Mouse (Mus musculus) heart, postnatal 14 days (tissue): ENCODE measurements around the gene Zbtb3. TPM values are rescaled to one million over a fixed set of nuclear protein-coding genes. Genes with fewer than 3 reads are reported as not detected.

Experiments
- DNase-seq, 2 experiments: peaks; one replicate each; pipeline ENCODE4 v3.0.0; 2021 to 2022
- intact Hi-C: fragments of 180-260 bp; cut with DNase I; formaldehyde crosslinking; loops from one replicate; pipeline ENCODE4 v1.15.1; 2025
- long read RNA-seq, 2 experiments: library from polyadenylated mRNA; stranded (forward); transcript quantifications; one replicate each; pipeline ENCODE4 v2.0.0; 2021
- total RNA-seq, 2 experiments: library from RNA; stranded (reverse); gene quantifications; 2 replicates each; pipeline ENCODE4 v1.2.3; 2021

Zbtb3 gene
- total RNA-seq, result 1 to 10 TPM; 1.2 to 2.3 TPM
- long read RNA-seq, experiment 1, partial matches to known transcripts, result 0 of 1 reads
- long read RNA-seq, experiment 1, other reads (novel, unspliced or antisense), result 0 of 1 reads
- long read RNA-seq, experiment 2, partial matches to known transcripts, result 0 of 3 reads
- long read RNA-seq, experiment 2, other reads (novel, unspliced or antisense), result 2 of 3 reads

- intact Hi-C loops, result loop anchor here (2.0 to 5.0 kb wide), 2 partner anchors 15 to 60 kb away; partner anchors contain the start of genes 1700092M07Rik and Stx5a
Observed at GRCm38 (mm10) chr19:8802130-8802821, at the start of gene Zbtb3. Zbtb3 (plus strand) TSS chr19:8802555.

GRCm38 (mm10) chr19:8755652-8756051 is 46.7 kb upstream of the Zbtb3 start:
- intact Hi-C loops, result no loop called here
- DNase-seq, result no peak

More at GRCm38 (mm10) chr19:8802130-8802821, at the start of gene Zbtb3:
- peak; percentile 88 to 90 for DNase-seq

- intact Hi-C loops, result no loop called here
- peak; percentile 96 for DNase-seq
Observed at GRCm38 (mm10) chr19:8756635-8757387, 45.5 kb upstream of the Zbtb3 start, which contains the start of gene Nxf1. Nxf1 (plus strand) TSS chr19:8757073.

GRCm38 (mm10) chr19:8757471-8757998 is 44.8 kb upstream of the Zbtb3 start:
- intact Hi-C loops, result no loop called here
- no peak for DNase-seq

- DNase-seq, result no peak
- intact Hi-C loops, result no loop called here
Observed at GRCm38 (mm10) chr19:8758899-8759298, 43.5 kb upstream of the Zbtb3 start.

GRCm38 (mm10) chr19:8760757-8761156 is 41.6 kb upstream of the Zbtb3 start:
- DNase-seq, result no peak
- intact Hi-C loops, result no loop called here

- intact Hi-C loops, result no loop called here
- DNase-seq, result no peak
Observed at GRCm38 (mm10) chr19:8763276-8763675, 39.1 kb upstream of the Zbtb3 start.

- intact Hi-C loops, result no loop called here
- DNase-seq, result no peak
Observed at GRCm38 (mm10) chr19:8765562-8765961, 36.8 kb upstream of the Zbtb3 start.

GRCm38 (mm10) chr19:8770567-8771270 is 31.6 kb upstream of the Zbtb3 start, which contains the start of gene Tmem223:
Tmem223 (plus strand) TSS chr19:8770996.
- intact Hi-C loops, result loop anchor here (5.0 kb wide), 1 partner anchor 47 kb away; the partner anchor contains the start of gene Ttc9c

GRCm38 (mm10) chr19:8772996-8773395 is 29.4 kb upstream of the Zbtb3 start:
- DNase-seq, result no peak
- intact Hi-C loops, result loop anchor here (5.0 kb wide), 1 partner anchor 44 kb away; the partner anchor contains the start of gene Ttc9c

More at GRCm38 (mm10) chr19:8770567-8771270, 31.6 kb upstream of the Zbtb3 start, which contains the start of gene Tmem223:
- peak; percentile 83 to 88 for DNase-seq

- DNase-seq, result no peak
- intact Hi-C loops, result loop anchor here (5.0 kb wide), 1 partner anchor 44 kb away; the partner anchor contains the start of gene Ttc9c
Observed at GRCm38 (mm10) chr19:8773409-8773808, 28.9 kb upstream of the Zbtb3 start.

GRCm38 (mm10) chr19:8774086-8774835 is 28.1 kb upstream of the Zbtb3 start, which contains the start of gene Tmem179b:
Tmem179b (minus strand) TSS chr19:8774467.
- DNase-seq, result peak; percentile 95 to 97
- intact Hi-C loops, result loop anchor here (5.0 kb wide), 1 partner anchor 43 kb away; the partner anchor contains the start of gene Ttc9c

- intact Hi-C loops, result loop anchor here (5.0 kb wide), 1 partner anchor 42 kb away; the partner anchor contains the start of gene Ttc9c
- no peak for DNase-seq
Observed at GRCm38 (mm10) chr19:8774951-8775421, 27.4 kb upstream of the Zbtb3 start.

GRCm38 (mm10) chr19:8786008-8786781 is 16.2 kb upstream of the Zbtb3 start, which contains the start of gene Taf6l:
Taf6l (minus strand) TSS chr19:8786417.
- DNase-seq, result peak; percentile 85 to 91
- intact Hi-C loops, result no loop called here

- intact Hi-C loops, result no loop called here
- DNase-seq, result no peak
Observed at GRCm38 (mm10) chr19:8788521-8788920, 13.8 kb upstream of the Zbtb3 start.

GRCm38 (mm10) chr19:8789171-8789570 is 13.2 kb upstream of the Zbtb3 start:
- no peak for DNase-seq
- intact Hi-C loops, result no loop called here

GRCm38 (mm10) chr19:8790171-8790570 is 12.2 kb upstream of the Zbtb3 start:
- DNase-seq, result no peak
- intact Hi-C loops, result no loop called here
